Mouse (Mus musculus) ES-Bruce4 (cell line): Measurements from ENCODE around the gene Ube2v1. TPM values are rescaled to one million over a fixed set of nuclear protein-coding genes. Genes with fewer than 3 reads are reported as not detected.

Experiments
- H3K27ac ChIP-seq: 2 replicates; pipeline ENCODE4 v1.5.1; 2012; ENCODE audit warnings: low read length, inconsistent platforms; ENCODE audit not compliant: insufficient read depth
- H3K27me3 ChIP-seq: 2 replicates; pipeline ENCODE4 v1.6.1; 2012; ENCODE audit warnings: mild to moderate bottlenecking, low read length, inconsistent platforms; ENCODE audit not compliant: control insufficient read depth, poor library complexity, insufficient read depth, severe bottlenecking
- H3K36me3 ChIP-seq: 2 replicates; pipeline ENCODE4 v1.6.1; 2012; ENCODE audit warnings: inconsistent platforms, mild to moderate bottlenecking, low read length, moderate library complexity; ENCODE audit not compliant: control insufficient read depth, poor library complexity, insufficient read depth, severe bottlenecking
- H3K4me1 ChIP-seq: one replicate; pipeline ENCODE4 v1.8.1; 2011; ENCODE audit warnings: low read length; ENCODE audit not compliant: control insufficient read depth, insufficient read depth
- H3K4me3 ChIP-seq: 2 replicates; pipeline ENCODE4 v1.5.1; 2011; ENCODE audit warnings: low read depth, mild to moderate bottlenecking, low read length
- H3K9ac ChIP-seq: 2 replicates; pipeline ENCODE4 v1.6.1; 2012; ENCODE audit warnings: low read depth, mild to moderate bottlenecking, inconsistent platforms; ENCODE audit not compliant: poor library complexity, severe bottlenecking
- H3K9me3 ChIP-seq: replicated peaks from 2 replicates; pipeline ENCODE4 v1.6.1; 2012; ENCODE audit warnings: mild to moderate bottlenecking, low read length, inconsistent platforms; ENCODE audit not compliant: control insufficient read depth, poor library complexity, insufficient read depth, severe bottlenecking
- CTCF ChIP-seq: IDR thresholded peaks from one replicate; pipeline ENCODE4 v1.8.1; 2011; ENCODE audit warnings: low read depth, low read length
- EP300 ChIP-seq: IDR thresholded peaks from 2 replicates; pipeline ENCODE4 v1.6.1; 2011; ENCODE audit warnings: low read depth, low read length; ENCODE audit not compliant: insufficient read depth
- POLR2A ChIP-seq: IDR thresholded peaks from one replicate; pipeline ENCODE4 v1.8.1; 2011; ENCODE audit warnings: low read length; ENCODE audit not compliant: insufficient read depth
- polyA plus RNA-seq: library from polyadenylated mRNA; stranded (reverse); fragments of >200 nt; gene quantifications from 2 replicates; pipeline ENCODE4 v1.2.4, GENCODE M21; 2011; ENCODE audit warnings: low read depth; ENCODE audit not compliant: missing spikeins, insufficient read depth, insufficient read length

Gene Ube2v1
- polyA plus RNA-seq, 1 experiment, result 189 TPM

DNA sequence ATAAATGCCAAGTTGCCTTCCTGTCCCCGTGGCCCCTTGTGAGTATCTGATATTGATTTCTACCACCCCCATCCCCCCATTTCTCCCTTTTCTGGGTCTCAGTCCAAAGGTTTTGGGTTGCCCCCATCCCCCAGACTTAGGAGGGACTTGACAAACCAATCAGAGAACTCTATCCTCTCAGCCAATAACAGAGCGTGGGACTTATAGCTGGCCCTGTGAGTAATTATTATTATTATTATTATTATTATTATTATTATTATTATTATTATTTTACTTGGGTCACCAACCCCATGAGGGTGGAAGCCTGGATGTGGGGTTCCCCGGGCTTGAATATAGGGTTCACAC lies 66.6 kb downstream of the Ube2v1 start:
- Histone ChIP-seq H3K9ac (peak overlapping the region; percentile 39; the same call in 1 of the 2 replicates), H3K27me3 (no peaks in the 10 kb centered on the region), H3K4me1 (no peaks in the 10 kb centered on the region), H3K36me3 (no peaks in the 10 kb centered on the region), H3K27ac (no peak overlapping the region), H3K9me3 (no peaks in the 10 kb centered on the region), H3K4me3 (no peak overlapping the region; the same call in 1 of the 2 replicates)
- no peak for TF ChIP-seq EP300
- no peak for TF ChIP-seq CTCF
- no peak for TF ChIP-seq POLR2A

DNA sequence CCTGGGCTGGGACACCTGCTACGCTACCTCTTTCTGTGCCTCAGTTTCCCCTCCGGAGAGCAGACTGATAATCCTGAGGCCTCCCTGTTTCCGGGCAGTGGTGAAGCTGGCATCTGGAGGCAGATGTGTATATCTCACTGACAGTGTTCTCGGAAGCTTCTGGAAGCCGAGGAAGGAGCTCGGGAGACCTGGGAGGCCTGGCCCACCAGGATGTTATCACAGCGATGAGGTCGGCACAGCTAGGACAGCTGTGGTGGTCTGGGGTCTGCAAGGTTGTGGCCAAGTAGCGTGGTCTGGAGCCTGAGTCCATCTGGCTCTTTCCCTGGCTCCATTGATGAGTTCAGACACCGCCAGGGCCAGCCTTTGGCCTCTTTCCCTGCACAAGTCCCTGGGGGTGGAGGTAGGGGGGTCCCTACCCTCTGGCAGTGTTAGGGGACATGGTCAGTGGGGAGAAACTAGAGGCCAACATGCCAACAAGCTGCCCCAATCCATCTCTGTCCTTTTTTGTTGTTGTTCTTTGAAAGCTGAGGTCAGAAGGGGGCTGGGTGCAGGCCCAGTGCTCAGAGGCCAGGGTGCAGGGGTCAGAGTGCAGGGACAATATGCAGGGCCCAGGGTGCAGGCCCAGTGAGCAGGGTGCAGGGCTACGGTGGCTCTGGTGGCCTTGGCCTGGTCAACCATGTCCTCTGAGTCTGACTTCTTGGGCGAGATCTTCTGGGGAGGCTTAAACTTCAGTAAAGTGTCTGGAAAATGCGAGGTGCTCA lies 67.2 kb downstream of the Ube2v1 start:
- no peak overlapping the region for H3K27ac ChIP-seq
- no peaks in the 10 kb centered on the region for H3K27me3 ChIP-seq
- no peaks in the 10 kb centered on the region for H3K36me3 ChIP-seq
- TF ChIP-seq POLR2A (no peak), CTCF (no peak), EP300 (no peak)
- no peak overlapping the region for H3K9ac ChIP-seq
- no peak overlapping the region for H3K4me3 ChIP-seq
- H3K4me1 ChIP-seq, result no peaks in the 10 kb centered on the region
- H3K9me3 ChIP-seq, result no peaks in the 10 kb centered on the region

DNA sequence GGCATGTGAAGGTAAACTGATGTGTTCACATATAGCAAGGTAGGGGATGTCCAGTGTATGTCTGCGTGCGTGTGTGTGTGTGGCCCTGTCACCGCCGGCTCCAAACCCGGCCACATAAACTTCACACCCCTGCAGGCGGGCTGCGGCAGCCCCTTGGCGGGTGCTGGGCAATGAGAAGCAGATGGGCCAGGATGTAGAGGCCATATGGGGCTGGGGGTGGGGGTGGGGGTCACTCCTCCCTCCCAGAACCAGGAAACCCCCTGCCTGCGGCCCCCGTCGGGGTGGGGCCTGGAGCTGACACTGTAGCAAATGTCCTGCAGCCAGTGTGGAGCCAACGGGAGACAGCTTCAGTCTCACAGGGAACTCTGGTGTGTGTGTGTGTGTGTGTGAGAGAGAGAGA lies 68.2 kb downstream of the Ube2v1 start:
- Histone ChIP-seq H3K4me3 (0 out of 2 replicates have a peak overlapping the region, but pooled peaks have one; percentile 11), H3K36me3 (no peaks in the 10 kb centered on the region), H3K9me3 (no peaks in the 10 kb centered on the region), H3K27me3 (no peaks in the 10 kb centered on the region), H3K27ac (no peak overlapping the region), H3K9ac (peak overlapping the region; percentile 57; the same call in 1 of the 2 replicates), H3K4me1 (no peaks in the 10 kb centered on the region)
- TF ChIP-seq POLR2A, result no peak
- no peak for TF ChIP-seq EP300
- TF ChIP-seq CTCF, result no peak

DNA sequence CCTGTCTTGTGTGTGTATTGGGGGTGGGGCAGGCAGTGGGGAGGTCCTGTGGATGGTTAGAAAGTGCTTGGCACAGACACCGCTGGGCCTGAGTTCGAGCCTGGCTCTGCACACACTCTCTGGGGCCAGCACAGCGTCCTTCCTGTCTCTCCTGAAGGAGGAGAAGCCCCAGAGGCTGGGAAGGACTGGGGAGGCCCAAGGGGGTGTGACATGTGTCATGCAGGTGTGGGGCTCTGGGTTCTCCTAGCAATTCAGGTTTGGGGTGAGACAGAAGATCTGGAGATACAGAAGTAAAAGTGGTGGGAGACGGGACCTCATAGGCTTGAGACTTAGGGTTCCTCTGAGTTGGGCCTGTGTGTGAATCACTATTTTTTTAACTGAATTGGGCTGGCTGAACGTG lies 68.9 kb downstream of the Ube2v1 start:
- Histone ChIP-seq H3K36me3 (no peaks in the 10 kb centered on the region), H3K9me3 (no peaks in the 10 kb centered on the region), H3K4me3 (no peak overlapping the region), H3K4me1 (no peaks in the 10 kb centered on the region), H3K27me3 (no peaks in the 10 kb centered on the region), H3K9ac (peak overlapping the region; percentile 57; the same call in 1 of the 2 replicates), H3K27ac (no peak overlapping the region)
- TF ChIP-seq POLR2A, result no peak
- TF ChIP-seq EP300, result no peak
- TF ChIP-seq CTCF, result no peak

DNA sequence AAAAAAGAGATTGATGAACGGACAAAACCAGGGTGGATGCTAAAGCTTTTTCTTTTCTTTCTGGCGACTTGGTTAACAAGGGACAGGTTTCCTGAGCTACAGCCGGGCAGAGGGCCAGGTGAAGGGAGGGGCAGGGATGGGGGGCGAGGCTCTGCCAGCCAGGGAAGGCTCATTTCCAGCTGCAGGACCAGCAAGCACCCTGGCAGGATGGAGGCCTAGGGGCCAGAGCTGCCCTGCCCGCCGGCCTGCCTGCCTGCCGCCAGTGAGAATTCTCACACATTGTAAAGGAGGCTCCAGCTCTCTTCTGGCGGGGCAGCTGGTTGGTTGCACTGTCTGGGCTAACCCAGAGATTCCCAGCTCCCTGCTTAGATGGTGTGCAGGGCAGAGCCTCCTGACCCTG lies 69.8 kb downstream of the Ube2v1 start:
- H3K36me3 ChIP-seq, result no peaks in the 10 kb centered on the region
- H3K4me3 ChIP-seq, result no peak overlapping the region
- H3K9ac ChIP-seq, result no peak overlapping the region
- H3K9me3 ChIP-seq, result no peaks in the 10 kb centered on the region
- no peak overlapping the region for H3K27ac ChIP-seq
- H3K27me3 ChIP-seq, result no peaks in the 10 kb centered on the region
- no peak for TF ChIP-seq EP300
- no peak for TF ChIP-seq CTCF
- TF ChIP-seq POLR2A, result no peak
- H3K4me1 ChIP-seq, result no peaks in the 10 kb centered on the region

DNA sequence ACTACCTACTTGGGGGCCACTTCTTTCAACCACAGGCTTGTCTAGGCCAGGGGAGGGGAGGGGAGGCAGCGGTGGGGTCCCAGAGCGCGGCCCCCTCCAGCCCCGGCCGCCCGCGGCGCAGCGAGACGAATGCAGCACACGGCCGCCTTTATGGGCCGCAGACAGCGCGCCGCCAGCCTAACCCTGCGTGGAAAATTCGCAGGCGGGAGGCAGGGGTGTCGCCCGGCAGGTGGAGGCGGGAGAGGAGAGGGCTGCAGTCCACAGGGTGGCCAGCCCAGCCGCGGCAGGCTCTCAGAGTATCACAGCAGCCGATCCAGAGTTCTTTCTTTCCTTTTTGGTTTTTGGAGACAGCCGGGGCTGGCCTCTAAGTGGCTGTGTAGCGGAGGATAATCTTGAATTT lies 72.5 kb downstream of the Ube2v1 start:
- Histone ChIP-seq H3K27me3 (no peaks in the 10 kb centered on the region), H3K9ac (peak overlapping the region; percentile 63), H3K9me3 (no peaks in the 10 kb centered on the region), H3K4me1 (no peaks in the 10 kb centered on the region), H3K36me3 (no peaks in the 10 kb centered on the region), H3K4me3 (peak overlapping the region; percentile 54), H3K27ac (no peak overlapping the region)
- no peak for TF ChIP-seq POLR2A

Other genes starting within 250 kb of the Ube2v1 start
- 44.8 and 49.1 TPM in 2 replicates for gene Slc9a8, start 210.4 kb downstream of the Ube2v1 start, polyA plus RNA-seq
- gene Rnf114, start 139.4 kb downstream of the Ube2v1 start, polyA plus RNA-seq, result 87.5 and 97.0 TPM in 2 replicates
- 13.6 and 18.9 TPM in 2 replicates for gene Spata2, start 139.2 kb downstream of the Ube2v1 start, polyA plus RNA-seq
- gene Snai1, start 93.9 kb downstream of the Ube2v1 start, polyA plus RNA-seq, result 5.9 and 6.7 TPM in 2 replicates
- 3.2 and 7.0 TPM in 2 replicates for gene Gm20431, start 29.4 kb upstream of the Ube2v1 start, polyA plus RNA-seq
- 9.2 and 10.4 TPM in 2 replicates for gene Cebpb, start 56.8 kb upstream of the Ube2v1 start, polyA plus RNA-seq
- gene Tmem189, start 57.7 kb upstream of the Ube2v1 start, polyA plus RNA-seq, result 41.9 and 45.6 TPM in 2 replicates